Mouse (Mus musculus) embryo, embryonic 10 days (tissue): ENCODE measurements around the gene Pex11a.
"Not testable (repeated sequence)": the region's sequence is repeated elsewhere in the genome, so short reads cannot be mapped to it uniquely, and the experiment has no call there.

Experiments used
- DNase-seq: peaks from one replicate; pipeline ENCODE4 v3.0.0-alpha.2; 2015; ENCODE audit warnings: low spot score

The Pex11a gene

DNA sequence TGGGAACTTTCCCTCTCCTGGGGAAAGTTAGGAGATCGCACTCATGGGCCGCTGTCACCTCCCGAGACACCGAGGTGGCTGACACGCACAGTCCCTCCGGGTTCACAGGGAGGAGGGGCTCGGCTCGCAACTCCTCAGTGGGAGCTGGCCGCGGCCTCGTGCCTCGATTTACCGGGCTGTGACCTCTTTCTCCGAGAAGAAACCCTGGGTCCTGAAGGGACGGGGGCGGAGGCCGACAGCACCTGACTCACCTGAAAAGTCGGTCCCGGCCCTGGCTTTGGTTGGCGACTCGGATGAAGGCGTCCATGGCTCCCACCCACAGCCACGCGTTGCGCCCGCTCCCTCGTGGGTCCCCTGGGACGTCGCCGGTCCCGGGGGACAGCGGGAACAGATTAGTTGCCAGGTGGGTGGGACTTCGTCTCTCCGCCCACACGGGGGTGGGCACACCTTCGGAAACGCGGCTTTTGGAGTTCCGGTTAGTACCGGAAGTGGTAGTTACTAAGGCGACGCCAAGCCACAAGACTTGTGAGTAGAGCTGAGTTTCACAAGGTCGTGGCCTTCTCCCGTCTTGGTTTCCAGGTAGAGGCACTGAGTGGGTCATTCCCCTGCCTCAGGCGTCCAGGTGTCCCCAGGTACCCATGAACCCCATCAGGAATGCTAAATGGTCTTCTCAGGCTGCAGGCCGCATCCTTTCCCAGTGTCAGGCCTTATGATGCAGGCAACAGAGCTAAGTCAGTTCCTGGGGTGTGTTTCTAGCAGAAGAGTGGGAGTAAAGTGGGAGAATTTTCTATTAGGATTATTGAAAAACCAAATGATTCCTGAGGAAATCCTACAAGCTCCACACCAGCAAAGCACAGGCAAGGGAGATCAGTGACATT, at the start of gene Pex11a, which contains the start of gene Wdr93:
TSS of gene Pex11a (minus strand) at position 473 of the 878 bp plus-strand sequence.
TSS of gene Wdr93 (plus strand) at position 505 of the 878 bp plus-strand sequence.
- DNase-seq = peak; percentile 90

DNA sequence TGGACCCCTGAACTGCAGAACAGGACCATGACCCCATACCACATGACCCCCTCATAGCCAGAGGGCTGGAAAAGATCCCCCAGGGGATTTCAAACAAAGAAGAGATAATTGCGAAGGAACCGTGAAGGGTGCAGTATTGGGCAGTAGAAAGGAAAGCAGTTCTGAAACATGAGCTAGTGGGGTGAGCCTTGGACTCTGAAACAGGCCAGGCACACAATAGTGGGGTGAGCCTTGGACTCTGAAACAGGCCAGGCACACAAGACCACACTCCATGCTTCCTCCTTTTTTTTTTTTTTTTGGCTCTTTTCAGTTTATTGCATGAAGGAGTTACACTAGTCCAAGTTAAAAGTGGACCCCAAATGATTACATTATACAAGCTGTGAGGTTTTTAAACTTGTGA, 46.9 kb upstream of the Pex11a start:
- not testable (repeated sequence) for DNase-seq

DNA sequence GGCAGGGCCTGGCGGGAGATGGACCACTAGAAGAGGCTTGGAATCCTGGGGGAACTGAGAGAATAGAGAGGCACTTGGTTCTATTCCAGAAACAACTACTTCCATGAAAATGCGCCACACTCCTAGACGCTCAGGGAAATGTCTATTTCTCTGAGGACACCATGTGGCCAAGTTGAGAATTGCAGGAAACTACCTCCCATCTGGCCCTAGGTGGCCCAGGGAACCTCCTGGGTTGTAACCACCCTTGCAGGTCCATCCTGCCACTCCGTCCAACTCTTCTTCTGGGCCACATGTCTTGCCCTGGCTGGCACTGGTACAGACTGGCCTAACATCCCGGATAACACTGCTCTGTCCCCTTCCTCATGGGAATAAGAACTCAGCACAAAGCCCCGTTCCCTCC, 43.4 kb upstream of the Pex11a start:
- DNase-seq = peak; percentile 86

DNA sequence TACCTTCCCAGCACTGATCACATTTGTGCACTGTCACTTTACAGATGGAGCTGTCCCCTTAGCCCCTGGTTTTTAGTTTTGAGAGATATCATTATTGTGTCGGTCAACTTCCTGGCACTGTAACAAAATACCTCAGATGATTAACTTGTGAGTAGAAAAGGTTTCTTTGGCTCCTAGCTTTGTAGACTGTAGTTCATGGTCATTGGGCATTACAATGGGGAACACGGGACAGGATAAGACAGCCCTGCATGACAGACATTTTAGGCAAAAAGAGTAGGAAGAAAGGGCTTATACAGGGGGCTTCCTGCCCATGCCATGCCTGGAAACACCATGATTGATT, 39.6 kb upstream of the Pex11a start:
- no peak for DNase-seq

DNA sequence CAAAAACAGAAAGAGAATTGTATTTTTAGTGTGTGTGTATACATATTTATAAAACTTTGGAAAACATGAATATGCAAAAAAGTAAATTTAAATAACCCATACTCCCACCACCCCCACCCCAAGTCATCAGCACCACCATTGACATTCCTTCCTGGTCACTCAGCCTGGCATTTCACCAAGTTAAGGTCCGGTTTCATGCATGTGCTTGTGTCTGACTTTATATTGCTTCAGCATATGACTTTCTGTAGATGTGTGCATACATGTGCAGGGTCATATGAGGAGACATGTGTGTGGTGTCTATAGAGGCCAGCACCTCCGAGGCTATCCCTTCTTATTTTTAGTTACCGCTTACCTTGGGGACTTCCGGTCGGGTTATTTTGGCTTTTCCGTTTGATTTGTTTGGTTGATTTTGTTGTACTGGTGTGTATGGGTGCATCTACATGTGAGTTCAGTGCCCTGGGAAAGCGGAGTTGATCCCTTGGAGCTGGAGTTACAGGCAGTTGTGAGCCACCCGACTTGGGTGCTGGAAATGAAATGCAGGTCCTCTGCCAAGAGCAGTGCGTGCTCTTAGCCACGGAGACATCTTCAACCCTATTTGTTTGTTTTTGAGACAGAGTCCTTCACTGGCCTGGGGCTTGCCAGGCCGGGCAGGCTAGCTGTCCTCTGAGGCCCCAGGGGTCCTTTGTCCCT, 39.0 kb upstream of the Pex11a start:
- no peak for DNase-seq

DNA sequence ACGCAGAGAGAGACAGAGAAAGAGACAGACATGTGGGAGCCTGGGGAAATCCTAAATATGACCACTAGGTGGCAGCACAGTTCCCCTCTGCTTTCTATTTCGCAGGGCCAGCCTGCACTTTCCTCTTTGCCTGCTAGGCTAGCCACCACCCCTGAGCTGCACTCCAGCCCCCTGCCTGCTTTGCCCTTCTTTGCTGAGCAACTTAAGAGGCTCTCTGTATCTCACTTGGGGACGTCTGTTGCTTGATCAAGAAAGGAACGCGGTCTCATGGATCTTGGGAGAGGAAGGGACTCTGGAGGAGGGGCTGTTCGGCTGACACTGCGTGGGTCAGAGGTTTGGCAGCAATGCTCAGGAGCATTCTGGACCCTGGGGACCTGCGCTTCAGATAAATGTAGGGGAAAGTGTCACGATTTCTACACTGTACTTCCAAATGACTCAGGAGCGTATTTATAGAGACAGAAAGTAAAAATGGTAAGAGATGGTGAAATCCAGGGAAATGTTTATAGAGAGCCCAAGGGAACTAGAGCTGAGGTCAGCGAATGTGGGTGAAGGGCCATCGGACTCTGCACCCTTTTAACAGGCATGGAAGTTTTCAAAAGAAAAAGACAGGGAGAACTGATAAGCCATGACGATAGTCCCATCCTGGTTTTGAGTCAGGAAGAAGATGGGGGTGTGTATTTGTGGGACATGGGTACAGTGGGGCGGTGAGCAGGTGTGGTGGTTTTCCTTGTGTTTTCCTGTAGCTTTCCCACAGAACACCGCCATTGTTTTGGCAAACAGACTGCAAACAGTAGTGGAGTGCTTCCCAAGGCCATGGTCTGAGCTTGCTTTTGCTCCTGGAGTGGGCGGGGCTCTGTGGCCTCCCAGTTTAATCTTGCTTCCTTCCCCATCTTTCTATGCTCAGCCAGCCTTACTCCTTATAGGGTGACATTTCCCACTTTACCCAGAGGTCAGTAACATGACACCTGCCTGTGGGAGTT, 38.0 kb upstream of the Pex11a start:
- DNase-seq = peak; percentile 83

DNA sequence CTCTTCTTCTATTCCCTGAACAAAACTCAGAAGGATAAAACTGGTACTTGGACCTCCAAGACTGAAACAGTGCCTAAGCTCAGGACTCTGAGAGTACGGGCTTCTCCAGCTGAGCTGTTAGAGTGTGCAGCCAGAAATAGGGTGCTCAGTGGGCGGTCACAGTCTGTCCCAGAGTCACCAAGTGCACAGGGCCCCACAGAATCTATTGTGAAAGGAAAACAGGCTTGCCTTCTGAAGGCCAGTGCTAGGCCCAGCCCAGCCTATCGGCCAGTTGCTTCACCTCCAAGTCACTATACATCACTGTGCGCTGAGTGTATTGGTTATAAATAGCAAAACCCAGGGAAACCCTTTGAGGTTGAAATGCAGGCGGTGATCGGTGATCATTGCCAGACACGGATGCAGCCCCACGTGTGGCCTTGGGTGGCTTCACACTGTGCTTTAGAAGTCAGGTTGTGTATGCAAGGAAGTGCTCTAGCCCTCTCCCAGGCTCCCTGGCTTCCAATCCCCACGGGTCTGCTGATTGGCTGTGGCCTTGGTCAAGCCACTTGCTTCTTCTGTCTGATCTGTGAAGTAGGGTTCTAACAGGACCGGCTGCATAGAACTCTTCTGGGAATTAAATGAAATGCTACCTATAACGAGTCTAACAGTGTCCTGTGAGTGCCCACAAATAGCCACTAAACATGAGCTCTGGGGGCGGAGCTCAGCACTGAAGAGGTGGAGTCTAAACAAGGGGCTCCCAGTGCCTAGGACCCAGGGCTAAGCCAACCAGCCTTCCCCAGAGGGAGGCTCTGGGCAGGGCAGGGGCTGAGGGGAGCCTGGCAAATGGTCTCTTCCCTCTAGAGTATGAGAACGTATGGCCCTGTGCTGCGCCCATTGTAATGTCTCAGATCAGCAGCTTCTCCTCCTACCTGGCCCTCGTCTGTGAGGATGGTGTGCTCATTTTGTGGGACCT, 28.9 kb upstream of the Pex11a start:
- peak; percentile 22 for DNase-seq

DNA sequence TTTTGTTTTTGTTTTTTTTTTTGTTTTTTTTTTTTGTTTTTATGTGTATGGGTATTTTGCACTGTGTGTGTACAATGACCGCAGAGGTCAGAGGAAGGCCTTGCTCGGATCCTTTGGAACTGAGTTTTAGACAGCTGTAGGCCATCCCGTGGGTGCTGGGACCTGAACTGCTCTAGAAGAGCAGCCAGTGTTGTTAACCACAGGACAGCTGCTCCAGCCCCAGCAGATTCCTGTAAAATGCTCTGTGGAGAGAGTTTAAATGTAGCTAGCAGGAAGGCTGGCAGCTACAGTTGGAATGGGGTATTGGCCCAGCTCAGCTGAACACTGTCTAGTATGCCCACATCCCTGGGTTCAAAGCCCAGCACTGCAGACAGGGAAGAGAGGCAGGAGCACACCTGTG, 26.7 kb upstream of the Pex11a start:
- no peak for DNase-seq

DNA sequence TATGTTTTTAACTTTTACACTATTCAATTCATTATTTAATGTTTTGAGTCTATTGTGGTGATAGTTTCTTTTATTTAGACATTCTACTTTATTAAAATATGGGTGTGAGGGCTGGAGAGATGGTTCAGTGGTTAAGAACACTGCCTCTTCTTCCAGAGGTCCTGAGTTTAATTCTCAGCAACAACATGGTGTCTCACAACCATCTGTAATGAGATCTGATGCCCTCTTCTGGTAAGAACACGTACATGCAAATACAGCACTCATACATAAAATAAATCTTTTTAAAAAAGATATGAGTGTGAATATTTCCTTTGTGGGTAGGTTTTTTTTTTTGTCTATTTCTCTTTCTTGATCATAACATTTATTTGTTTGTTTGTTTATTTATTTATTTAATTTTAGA, 23.1 kb upstream of the Pex11a start:
- no peak for DNase-seq

DNA sequence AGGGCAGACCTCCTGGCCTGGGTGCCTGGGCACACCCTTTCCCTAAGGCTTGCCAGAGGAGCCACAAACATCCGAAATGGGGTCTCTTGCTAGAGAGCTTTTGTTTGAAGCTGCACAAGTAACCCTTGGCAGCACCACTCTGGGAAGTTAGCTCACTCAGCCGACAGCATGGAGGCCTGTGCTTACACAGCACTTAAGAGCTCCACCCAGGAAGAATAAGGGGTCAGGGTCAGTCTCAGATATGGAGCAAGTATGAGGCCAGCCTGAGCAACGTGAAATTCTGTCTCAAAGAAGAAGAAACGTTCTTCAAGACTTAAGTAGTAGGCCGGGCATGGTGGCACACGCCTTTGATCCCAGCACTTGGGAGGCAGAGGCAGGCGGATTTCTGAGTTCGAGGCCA, 19.2 kb upstream of the Pex11a start:
- no peak for DNase-seq

DNA sequence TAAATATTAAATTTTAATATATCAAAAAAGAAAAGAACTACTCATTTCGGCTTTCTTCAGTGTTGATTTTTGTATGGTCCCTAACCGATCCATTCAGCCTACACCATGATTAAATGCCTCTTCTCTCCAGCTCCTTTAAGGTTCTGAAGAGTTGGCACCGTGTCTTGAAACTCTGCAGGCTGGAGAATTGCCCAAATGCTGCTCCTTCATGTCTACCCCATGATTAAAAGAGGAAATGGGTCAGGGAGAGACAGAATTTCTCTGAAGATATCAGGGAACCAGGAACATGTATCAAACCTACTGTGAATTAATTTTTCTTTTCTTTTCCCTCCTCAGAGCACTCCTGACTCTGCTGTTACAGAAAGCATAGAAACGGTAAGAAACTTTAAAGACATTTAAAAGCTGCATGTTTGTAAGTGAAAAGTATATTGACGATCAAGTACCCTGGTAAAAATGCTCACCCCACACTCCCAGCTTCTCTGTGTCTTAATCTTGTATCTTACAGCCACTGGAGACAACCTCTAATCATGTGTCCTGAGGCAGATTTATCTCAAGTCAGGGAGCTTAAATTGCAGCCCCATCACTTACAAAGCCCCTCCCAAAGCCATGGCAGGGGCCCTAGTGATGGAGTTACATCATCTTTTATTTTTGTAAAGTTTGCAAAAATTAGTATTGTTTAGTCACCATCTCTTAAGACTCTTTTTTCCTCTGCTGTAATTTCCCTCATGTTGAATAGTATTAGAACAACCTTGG, 18.4 kb upstream of the Pex11a start:
- no peak for DNase-seq

DNA sequence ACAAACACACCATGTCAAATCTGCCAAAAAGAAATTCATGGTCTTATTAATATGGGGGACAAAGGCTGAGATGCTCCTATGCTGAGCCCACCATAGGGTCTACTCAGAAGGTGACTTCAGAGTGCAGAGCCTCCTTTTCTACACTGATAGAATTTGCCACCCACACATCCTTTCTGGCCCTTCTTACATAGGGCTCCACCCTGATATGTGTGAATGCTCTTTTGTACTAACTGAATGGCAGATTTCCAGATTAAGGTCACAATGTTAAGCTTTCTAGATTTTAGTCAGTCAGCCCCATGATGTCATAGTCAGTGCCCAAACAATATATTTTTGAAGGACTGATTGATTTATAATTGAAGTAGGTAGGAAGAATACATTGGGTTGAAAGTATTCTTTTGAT, 16.8 kb upstream of the Pex11a start:
- DNase-seq = no peak

DNA sequence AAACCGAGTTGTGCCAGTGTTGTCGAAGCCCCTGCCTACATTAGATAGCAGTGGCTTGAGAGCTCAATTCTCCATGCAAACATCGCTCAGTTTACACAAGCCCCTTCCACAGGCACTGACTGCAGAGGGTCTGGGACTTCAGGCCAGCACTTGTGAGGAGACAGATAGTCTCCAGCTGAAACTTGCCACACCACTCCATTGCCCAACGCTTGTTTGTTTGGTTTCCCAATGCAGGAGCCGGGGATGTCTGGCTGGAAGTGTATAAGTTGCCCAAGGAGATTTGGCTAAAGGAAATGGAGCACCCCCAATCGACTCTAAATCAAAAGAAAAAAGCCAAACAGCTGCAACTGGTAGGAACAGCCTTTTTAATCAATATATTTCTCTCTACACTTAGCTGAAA, 15.2 kb upstream of the Pex11a start:
- no peak for DNase-seq

DNA sequence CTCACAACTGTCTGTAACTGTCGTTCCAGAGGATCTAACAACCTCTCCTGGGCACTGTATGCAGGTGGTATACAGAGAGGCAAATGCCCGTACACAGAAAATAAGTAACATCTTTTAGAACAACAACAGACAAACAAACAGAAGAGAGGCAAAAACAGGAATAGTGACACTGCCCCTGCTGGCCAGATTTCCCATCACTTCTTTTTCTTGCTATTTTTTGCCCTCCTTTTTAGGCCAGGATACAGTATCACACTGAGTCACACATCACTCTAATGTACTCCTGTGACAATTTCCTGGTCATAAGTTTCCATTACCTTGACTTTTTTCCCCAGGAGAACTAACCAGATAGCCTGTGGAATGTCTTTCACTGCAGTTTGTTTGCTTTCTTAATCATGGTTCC, 13.4 kb upstream of the Pex11a start:
- DNase-seq = no peak

DNA sequence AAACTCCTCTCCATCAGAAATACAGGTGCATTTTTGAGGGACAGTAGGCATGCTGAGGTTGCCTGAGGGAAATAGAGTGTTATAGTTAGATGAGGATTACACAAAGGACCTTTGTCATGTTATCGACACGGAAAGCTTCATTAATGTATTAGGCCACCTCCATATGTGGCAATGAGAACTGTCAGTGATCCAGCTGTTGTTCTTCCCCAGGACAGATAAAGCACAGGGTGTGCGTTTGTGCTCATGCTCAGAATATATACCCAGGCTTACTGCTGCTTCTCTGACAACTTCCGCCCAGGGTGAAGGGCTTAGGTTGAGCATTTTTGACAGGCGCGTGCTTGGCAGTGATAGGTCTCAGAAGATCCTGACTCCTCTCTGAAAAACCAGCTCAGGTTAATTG, 6.6 kb upstream of the Pex11a start:
- no peak for DNase-seq

DNA sequence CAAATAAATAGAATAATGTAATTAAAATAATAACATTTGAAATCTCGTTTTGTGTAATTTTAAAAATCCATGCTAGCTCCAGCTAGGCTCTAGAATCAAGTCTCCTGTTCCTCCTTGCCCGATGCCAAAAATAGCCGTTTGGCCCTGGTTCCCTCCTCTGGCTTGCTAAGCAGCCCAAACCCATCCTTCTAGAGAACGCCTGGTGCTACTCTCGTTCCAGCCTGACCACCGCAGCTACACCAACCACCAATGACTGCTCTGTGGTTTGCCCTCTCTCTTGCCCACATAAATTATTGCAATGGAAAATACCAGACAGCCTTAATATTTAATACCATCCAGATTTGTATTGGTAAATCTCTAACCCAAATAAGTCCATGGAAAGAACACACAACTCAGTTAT, 4.7 kb upstream of the Pex11a start:
- no peak for DNase-seq

DNA sequence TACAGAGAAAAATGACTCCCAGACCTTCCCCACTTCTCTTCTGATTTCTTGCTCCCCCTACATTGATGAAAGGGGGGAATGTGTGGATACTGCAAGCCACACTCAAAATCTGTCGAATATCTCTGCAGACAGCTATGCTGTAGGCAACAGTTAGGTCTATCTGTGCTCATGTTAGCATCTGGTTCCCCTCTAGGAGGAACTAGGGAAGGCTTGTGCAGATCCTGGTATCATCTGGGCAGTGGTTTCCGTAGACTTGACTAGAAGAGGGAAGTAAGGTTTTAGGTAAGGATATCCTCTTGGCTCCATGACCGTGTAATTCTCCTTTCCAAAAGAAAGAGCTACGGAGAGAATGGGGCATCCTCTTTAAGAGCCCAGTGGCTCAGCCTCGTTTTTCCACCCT, 1.7 kb upstream of the Pex11a start:
- DNase-seq = no peak

DNA sequence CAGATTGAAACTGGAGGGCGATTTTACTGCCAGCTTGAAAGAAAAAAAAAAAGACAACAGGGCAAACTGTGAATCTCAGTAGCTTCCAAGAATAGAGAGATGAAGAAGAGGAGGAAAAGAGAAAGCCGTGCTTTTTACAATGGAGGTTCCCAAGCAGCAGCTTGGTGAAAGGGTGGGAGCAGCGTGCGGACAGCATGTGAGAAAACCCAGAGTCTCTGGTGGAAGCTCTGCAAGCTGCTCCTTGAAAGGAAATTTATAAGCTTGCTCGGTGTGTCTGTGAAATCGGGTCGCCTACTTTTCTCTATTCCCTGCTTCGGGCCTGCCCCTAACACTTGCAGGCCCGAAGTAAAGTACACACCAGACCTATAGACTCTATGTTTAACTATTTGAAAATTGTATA, 1.1 kb upstream of the Pex11a start:
- DNase-seq = no peak

DNA sequence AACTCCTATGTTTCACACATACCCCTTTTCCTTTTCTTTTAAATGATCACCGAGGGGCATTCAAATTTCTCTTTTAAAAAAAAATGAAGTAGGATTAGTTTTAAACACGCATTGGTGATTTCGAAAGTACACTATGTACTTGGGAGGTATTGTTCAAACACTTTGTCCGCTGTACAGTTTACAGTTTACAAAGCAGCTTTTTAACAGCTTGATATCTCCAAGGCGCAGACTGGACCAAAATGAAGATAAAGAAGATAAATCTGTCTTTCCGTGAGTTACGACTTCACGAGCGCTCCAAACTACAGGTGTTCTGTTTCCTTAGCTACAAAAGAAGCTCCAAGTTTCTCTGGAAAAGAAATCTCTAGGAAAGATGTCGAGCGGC, 663 bp downstream of the Pex11a start:
- DNase-seq = no peak

DNA sequence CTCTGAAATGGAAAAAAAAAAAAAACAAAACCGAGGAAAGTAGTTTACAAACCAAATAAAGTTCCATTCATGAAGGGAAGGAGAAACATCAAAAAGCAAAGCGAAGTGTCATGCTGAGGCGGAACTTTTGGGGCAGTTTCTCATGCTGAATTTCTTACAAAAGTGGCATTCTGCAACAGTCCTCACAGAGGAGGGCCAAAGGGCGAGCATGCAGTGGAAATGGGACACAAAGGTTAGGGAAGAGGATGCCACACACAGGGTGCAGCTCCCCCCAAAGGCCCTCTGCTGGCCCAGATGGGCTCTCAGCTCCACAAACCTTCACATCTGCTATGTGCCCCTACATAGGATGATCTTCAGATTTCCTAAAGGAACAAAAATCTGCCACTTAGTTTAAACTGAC, 2.7 kb downstream of the Pex11a start:
- DNase-seq = no peak

DNA sequence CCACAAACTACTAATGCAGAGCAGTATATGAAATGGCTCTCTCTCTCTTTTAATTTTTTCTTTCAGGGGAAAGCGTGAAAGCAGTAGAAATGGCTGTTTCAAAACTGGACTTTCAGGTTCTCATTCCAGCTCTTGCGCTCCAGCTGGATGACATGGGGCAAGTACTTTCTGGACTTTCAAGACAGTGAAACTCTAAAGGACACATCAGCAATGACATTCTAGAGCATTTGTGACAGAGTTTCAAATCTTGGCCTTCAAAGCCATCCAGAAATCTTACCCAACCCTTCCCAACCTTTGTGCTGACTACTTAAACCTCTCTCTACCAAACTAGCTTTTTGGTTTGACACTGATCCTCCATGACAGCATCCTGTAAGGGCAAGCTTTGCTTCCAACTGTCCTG, 4.0 kb downstream of the Pex11a start:
- DNase-seq = no peak
